Mouse (Mus musculus): ENCODE results near the gene Bnip3. TPM values are rescaled to one million over a fixed set of nuclear protein-coding genes. Genes with fewer than 3 reads are reported as not detected.
A peak's percentile ranks its signal among the peaks of the same experiment; 100 is the strongest.

Gene Bnip3
- 200 and 218 TPM in 2 replicates for polyA plus RNA-seq (2014; fragmentation: Nextera tagmentation; extraction: Ambion mirVana)

- ATAC-seq (replicated peaks; ENCODE audit: low FRiP score) (peak; percentile 89), DNase-seq (ENCODE audit: low spot score) (peak; percentile 99)
- Histone ChIP-seq H3K4me1 (replicated peaks; ENCODE audit: control insufficient read depth, insufficient read depth, low read length) (peaks cover 20% of the 10 kb centered on the region), H3K4me2 (peak within 1 kb of the TSS; percentile 89), H3K27ac (ENCODE audit: low read depth, low read length) (peak within 1 kb of the TSS; percentile 77), H3K9ac (ENCODE audit: low read depth, low read length) (peak within 1 kb of the TSS; percentile 92), H3K36me3 (ENCODE audit: control insufficient read depth, insufficient read depth, low read length) (no peaks in the 10 kb centered on the region; the same call in 1 of the 2 replicates), H3K27me3 (replicated peaks; ENCODE audit: control insufficient read depth, insufficient read depth, low read length) (no peaks in the 10 kb centered on the region), H3K4me3 (ENCODE audit: low read depth, low read length) (peak within 1 kb of the TSS; percentile 87), H3K9me3 (ENCODE audit: control insufficient read depth, low read length) (no peaks in the 10 kb centered on the region)
- WGBS = under 1% methylated on average over 64 of the region's 66 CpGs
Observed at GRCm38 (mm10) chr7:138909277-138910192, at the start of gene Bnip3. Gene Bnip3, minus strand, starts transcription at chr7:138909519.

- ATAC-seq (replicated peaks; ENCODE audit: low FRiP score) = no peak
- WGBS = 69% methylated on average over 6 of the region's 6 CpGs
Observed at GRCm38 (mm10) chr7:138957106-138957505, 47.8 kb upstream of the Bnip3 start.

GRCm38 (mm10) chr7:138955787-138956186 lies 46.5 kb upstream of the Bnip3 start:
- H3K36me3 ChIP-seq (ENCODE audit: control insufficient read depth, insufficient read depth, low read length) = no peaks in the 10 kb centered on the region
- ATAC-seq (replicated peaks; ENCODE audit: low FRiP score) (no peak), DNase-seq (ENCODE audit: low spot score) (no peak)
- 84% methylated on average over 7 of the region's 7 CpGs for WGBS
- no peak overlapping the region for H3K4me3 ChIP-seq (ENCODE audit: low read depth, low read length)
- no peak overlapping the region for H3K4me2 ChIP-seq
- no peaks in the 10 kb centered on the region for H3K9me3 ChIP-seq (ENCODE audit: control insufficient read depth, low read length)
- H3K27ac ChIP-seq (ENCODE audit: low read depth, low read length) = no peak overlapping the region
- H3K4me1 ChIP-seq (replicated peaks; ENCODE audit: control insufficient read depth, insufficient read depth, low read length) = no peaks in the 10 kb centered on the region
- no peaks in the 10 kb centered on the region; the same call in 1 of the 2 replicates for H3K27me3 ChIP-seq (replicated peaks; ENCODE audit: control insufficient read depth, insufficient read depth, low read length)
- no peak overlapping the region for H3K9ac ChIP-seq (ENCODE audit: low read depth, low read length)

More at GRCm38 (mm10) chr7:138957106-138957505, 47.8 kb upstream of the Bnip3 start:
- Histone ChIP-seq H3K4me2 (no peak overlapping the region), H3K9ac (ENCODE audit: low read depth, low read length) (no peak overlapping the region), H3K4me3 (ENCODE audit: low read depth, low read length) (no peak overlapping the region), H3K36me3 (ENCODE audit: control insufficient read depth, insufficient read depth, low read length) (no peaks in the 10 kb centered on the region), H3K27ac (ENCODE audit: low read depth, low read length) (no peak overlapping the region), H3K27me3 (replicated peaks; ENCODE audit: control insufficient read depth, insufficient read depth, low read length) (no peaks in the 10 kb centered on the region; the same call in 1 of the 2 replicates), H3K9me3 (ENCODE audit: control insufficient read depth, low read length) (no peaks in the 10 kb centered on the region), H3K4me1 (replicated peaks; ENCODE audit: control insufficient read depth, insufficient read depth, low read length) (no peaks in the 10 kb centered on the region)
- no peak for DNase-seq (ENCODE audit: low spot score)

- H3K4me2 ChIP-seq = no peak overlapping the region
- no peak overlapping the region for H3K9ac ChIP-seq (ENCODE audit: low read depth, low read length)
- H3K36me3 ChIP-seq (ENCODE audit: control insufficient read depth, insufficient read depth, low read length) = no peaks in the 10 kb centered on the region
- H3K4me1 ChIP-seq (replicated peaks; ENCODE audit: control insufficient read depth, insufficient read depth, low read length) = no peaks in the 10 kb centered on the region
- ATAC-seq (replicated peaks; ENCODE audit: low FRiP score) (no peak), DNase-seq (ENCODE audit: low spot score) (no peak)
- peaks cover 8% of the 10 kb centered on the region for H3K27me3 ChIP-seq (replicated peaks; ENCODE audit: control insufficient read depth, insufficient read depth, low read length)
- no peak overlapping the region for H3K27ac ChIP-seq (ENCODE audit: low read depth, low read length)
- no peaks in the 10 kb centered on the region for H3K9me3 ChIP-seq (ENCODE audit: control insufficient read depth, low read length)
- H3K4me3 ChIP-seq (ENCODE audit: low read depth, low read length) = no peak overlapping the region
- WGBS = 63% methylated on average over 8 of the region's 8 CpGs
Observed at GRCm38 (mm10) chr7:138948309-138948708, 39.0 kb upstream of the Bnip3 start.

GRCm38 (mm10) chr7:138947741-138948140 lies 38.4 kb upstream of the Bnip3 start:
- Histone ChIP-seq H3K9ac (ENCODE audit: low read depth, low read length) (no peak overlapping the region), H3K4me3 (ENCODE audit: low read depth, low read length) (no peak overlapping the region), H3K27me3 (replicated peaks; ENCODE audit: control insufficient read depth, insufficient read depth, low read length) (peaks cover 14% of the 10 kb centered on the region), H3K27ac (ENCODE audit: low read depth, low read length) (no peak overlapping the region), H3K4me2 (no peak overlapping the region), H3K9me3 (ENCODE audit: control insufficient read depth, low read length) (no peaks in the 10 kb centered on the region), H3K36me3 (ENCODE audit: control insufficient read depth, insufficient read depth, low read length) (no peaks in the 10 kb centered on the region), H3K4me1 (replicated peaks; ENCODE audit: control insufficient read depth, insufficient read depth, low read length) (no peaks in the 10 kb centered on the region)
- no peak for ATAC-seq (replicated peaks; ENCODE audit: low FRiP score)
- 77% methylated on average over 8 of the region's 8 CpGs for WGBS
- DNase-seq (ENCODE audit: low spot score) = no peak

- peaks cover 35% of the 10 kb centered on the region for H3K27me3 ChIP-seq (replicated peaks; ENCODE audit: control insufficient read depth, insufficient read depth, low read length)
- DNase-seq (ENCODE audit: low spot score) (no peak), ATAC-seq (replicated peaks; ENCODE audit: low FRiP score) (no peak)
- no peaks in the 10 kb centered on the region for H3K36me3 ChIP-seq (ENCODE audit: control insufficient read depth, insufficient read depth, low read length)
- H3K4me2 ChIP-seq = no peak overlapping the region
- H3K27ac ChIP-seq (ENCODE audit: low read depth, low read length) = no peak overlapping the region
- 65% methylated on average over 3 of the region's 3 CpGs for WGBS
- no peak overlapping the region for H3K9ac ChIP-seq (ENCODE audit: low read depth, low read length)
- H3K4me1 ChIP-seq (replicated peaks; ENCODE audit: control insufficient read depth, insufficient read depth, low read length) = no peaks in the 10 kb centered on the region
- H3K9me3 ChIP-seq (ENCODE audit: control insufficient read depth, low read length) = no peaks in the 10 kb centered on the region
- no peak overlapping the region for H3K4me3 ChIP-seq (ENCODE audit: low read depth, low read length)
Observed at GRCm38 (mm10) chr7:138945668-138946067, 36.3 kb upstream of the Bnip3 start.

GRCm38 (mm10) chr7:138942301-138942700 lies 33.0 kb upstream of the Bnip3 start:
- ATAC-seq (replicated peaks; ENCODE audit: low FRiP score) = no peak
- H3K27me3 ChIP-seq (replicated peaks; ENCODE audit: control insufficient read depth, insufficient read depth, low read length) = peaks cover 54% of the 10 kb centered on the region
- H3K36me3 ChIP-seq (ENCODE audit: control insufficient read depth, insufficient read depth, low read length) = no peaks in the 10 kb centered on the region
- H3K4me3 ChIP-seq (ENCODE audit: low read depth, low read length) = no peak overlapping the region
- WGBS = 73% methylated on average over 1 of the region's 1 CpGs
- no peak overlapping the region for H3K4me2 ChIP-seq
- no peaks in the 10 kb centered on the region for H3K9me3 ChIP-seq (ENCODE audit: control insufficient read depth, low read length)
- H3K4me1 ChIP-seq (replicated peaks; ENCODE audit: control insufficient read depth, insufficient read depth, low read length) = no peaks in the 10 kb centered on the region
- no peak overlapping the region for H3K9ac ChIP-seq (ENCODE audit: low read depth, low read length)
- H3K27ac ChIP-seq (ENCODE audit: low read depth, low read length) = no peak overlapping the region
- DNase-seq (ENCODE audit: low spot score) = no peak

GRCm38 (mm10) chr7:138941571-138941970 lies 32.3 kb upstream of the Bnip3 start:
- DNase-seq (ENCODE audit: low spot score) (no peak), ATAC-seq (replicated peaks; ENCODE audit: low FRiP score) (no peak)
- H3K4me2 ChIP-seq = no peak overlapping the region; the same call in 1 of the 2 replicates
- no peaks in the 10 kb centered on the region for H3K4me1 ChIP-seq (replicated peaks; ENCODE audit: control insufficient read depth, insufficient read depth, low read length)
- no peak overlapping the region for H3K9ac ChIP-seq (ENCODE audit: low read depth, low read length)
- H3K9me3 ChIP-seq (ENCODE audit: control insufficient read depth, low read length) = no peaks in the 10 kb centered on the region
- H3K36me3 ChIP-seq (ENCODE audit: control insufficient read depth, insufficient read depth, low read length) = no peaks in the 10 kb centered on the region
- H3K27ac ChIP-seq (ENCODE audit: low read depth, low read length) = no peak overlapping the region
- H3K4me3 ChIP-seq (ENCODE audit: low read depth, low read length) = no peak overlapping the region
- H3K27me3 ChIP-seq (replicated peaks; ENCODE audit: control insufficient read depth, insufficient read depth, low read length) = peaks cover 54% of the 10 kb centered on the region
- WGBS = 27% methylated on average over 5 of the region's 5 CpGs
